Mouse (Mus musculus) hematopoietic stem cell, adult 5-6 weeks (primary cell): Measurements from ENCODE around the gene Qrfpr. TPM values are rescaled to one million over a fixed set of nuclear protein-coding genes. Genes with fewer than 3 reads are reported as not detected.

Source experiments
- ATAC-seq, 2 experiments: fragments of 125-278 bp in 1 of 2; replicated peaks in 1 of 2; 2 replicates each; pipeline ENCODE4 v1.8.0; 2016 to 2017; ENCODE audit warnings: inconsistent platforms in 2 of 2, mild to moderate bottlenecking in 2 of 2, moderate number of reproducible peaks in 2 of 2, low read depth in 1 of 2, moderate TSS enrichment in 1 of 2; ENCODE audit not compliant: low FRiP score in 2 of 2, poor library complexity in 2 of 2, severe bottlenecking in 2 of 2, insufficient read depth in 1 of 2, low TSS enrichment in 1 of 2
- total RNA-seq: library from RNA; stranded (forward); fragments of 172-1452, 232-1000 nt; gene quantifications from 2 replicates; pipeline ENCODE4 v1.2.3, GENCODE M21; 2017

The Qrfpr gene
- total RNA-seq, result not detected in 2 replicates

DNA sequence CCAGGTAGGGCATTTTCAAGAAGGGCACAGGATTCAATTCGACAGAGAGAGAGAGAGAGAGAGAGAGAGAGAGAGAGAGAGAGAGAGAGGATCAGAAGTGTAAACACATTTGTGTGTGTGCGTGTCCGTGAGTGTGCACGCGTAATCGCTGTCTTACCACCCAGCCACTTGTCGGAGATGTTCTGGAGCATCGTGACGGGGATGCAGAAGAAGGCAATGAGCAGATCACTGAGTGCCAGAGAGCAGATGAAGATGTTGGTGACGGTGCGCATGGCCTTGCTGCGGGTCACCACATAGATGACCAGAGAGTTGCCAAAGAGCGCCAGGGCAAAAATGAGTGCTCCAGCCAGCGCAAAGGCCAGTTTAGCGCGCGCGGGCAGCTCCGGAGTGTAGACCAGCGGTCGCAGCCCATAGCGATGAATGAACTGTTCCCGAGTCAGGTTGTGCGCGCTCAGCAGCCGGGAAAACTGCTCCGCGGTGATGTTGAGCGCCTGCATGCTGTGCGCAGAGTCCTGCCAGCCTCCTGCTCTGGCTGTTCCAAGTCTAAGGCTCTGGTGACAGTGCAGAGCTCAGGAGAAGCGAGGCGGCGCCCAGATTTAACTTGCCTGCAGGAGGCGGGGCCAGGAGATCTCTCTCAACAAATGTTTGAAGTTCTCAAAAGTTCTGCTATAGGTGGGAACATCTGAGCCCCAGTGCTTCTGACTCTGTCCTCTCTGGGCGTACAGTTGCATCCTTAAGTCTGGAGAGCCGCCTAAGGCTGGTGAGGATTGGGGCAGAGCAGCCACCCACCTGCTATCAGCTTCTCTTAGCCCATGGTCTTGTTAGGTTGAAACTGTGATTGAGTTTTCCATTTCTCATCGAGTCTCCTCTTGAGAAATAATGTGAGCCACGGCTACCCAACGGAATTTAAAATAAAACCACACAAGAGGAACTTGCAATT is at the start of gene Qrfpr:
Qrfpr (minus strand) TSS at position 571 of the 940 bp plus-strand sequence.
- no peak for ATAC-seq

DNA sequence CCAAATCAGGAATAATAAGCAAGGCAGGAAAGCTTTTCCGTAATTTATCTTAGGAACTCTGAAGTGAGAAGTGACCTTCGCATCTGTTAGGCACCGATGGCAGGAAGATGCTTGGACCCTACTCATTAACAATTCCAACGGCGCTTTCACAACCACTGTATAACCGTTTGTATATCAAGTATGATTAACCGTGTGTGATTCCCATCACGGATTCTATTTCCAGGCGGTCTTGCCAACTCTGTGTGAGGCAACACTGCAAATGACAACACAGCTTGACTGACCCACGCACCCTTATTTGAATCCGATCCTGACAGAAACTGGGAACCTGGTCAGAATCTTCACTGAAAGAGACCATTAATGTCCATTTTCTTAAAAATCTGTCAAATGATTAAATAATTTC is 41.8 kb upstream of the Qrfpr start:
- ATAC-seq, result no peak

DNA sequence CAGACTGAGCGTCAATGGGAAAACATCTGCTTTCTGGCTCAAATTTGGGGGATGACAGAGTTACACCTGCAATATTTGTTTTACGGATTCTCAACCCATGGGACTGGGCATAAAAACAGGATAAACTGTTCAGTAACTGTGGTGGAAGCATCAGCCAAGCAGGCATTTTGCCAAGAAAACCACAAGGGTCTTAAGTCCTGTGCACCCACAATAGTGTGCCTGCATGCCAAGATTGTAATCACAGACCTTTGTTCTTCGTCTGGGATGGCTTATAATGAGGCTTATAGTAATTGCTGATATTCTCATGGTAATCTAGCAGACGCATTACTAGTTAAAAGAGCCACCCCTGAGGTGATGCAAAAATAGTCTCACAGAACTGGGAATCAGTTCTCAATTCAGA is 41.2 kb upstream of the Qrfpr start:
- ATAC-seq, result no peak

DNA sequence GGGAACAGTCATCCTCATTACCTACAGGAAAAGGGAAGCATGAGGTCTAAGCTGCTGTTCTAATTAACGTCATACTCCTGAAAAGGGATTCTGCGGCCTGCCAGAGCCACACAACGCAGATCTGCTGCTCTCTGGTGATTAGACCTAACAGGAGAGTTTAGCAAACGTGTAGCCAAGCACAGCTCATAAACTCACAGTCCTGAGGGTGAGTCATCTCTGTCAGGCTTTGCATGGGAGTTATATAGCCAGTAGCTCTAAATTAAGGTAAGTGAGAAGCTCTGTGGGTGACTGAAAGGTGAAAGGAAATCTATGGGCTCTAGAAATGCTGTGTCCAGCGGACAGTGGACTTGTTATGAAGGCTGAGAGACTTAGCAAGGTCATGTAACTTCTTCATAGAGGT is 28.5 kb upstream of the Qrfpr start:
- ATAC-seq, result no peak

DNA sequence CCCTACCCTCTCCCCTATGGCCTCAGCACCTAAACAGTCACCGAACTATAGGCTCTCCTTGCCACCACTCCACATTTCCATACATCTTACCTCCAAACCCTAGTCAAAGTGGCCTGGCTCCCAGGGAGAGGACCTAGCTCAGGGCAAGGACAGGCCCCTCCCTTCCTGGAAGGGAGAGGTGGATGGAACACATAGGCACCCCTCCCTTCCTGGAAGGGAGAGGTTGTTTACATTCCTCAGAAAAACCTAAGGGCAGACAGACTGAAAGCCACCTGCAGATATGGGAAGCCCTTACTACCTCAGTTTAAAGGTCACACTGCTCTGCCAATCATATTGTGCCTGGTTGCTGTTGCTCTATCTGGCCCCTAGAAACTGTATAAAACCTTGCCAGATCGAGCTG is 26.3 kb upstream of the Qrfpr start:
- ATAC-seq, result no peak

DNA sequence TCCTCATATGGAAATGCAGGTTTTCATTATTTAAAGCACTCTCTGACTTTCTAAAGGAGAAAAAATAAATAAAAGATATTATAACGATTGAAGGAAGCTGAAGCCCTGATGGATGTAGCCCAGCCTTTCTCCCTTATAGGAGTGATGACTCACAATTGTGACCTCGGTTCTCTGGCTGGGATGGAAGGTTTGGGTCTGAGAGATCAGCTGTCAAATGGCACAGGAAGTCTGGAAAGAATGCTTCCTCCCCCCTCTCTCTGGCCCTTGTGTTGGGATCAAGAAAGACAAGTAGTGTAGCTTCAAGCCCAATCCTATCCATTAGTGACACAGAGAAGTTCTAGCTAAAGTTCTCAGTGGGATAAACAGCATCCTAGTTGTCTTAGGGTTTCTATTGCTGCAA is 7.8 kb upstream of the Qrfpr start:
- ATAC-seq, result no peak

DNA sequence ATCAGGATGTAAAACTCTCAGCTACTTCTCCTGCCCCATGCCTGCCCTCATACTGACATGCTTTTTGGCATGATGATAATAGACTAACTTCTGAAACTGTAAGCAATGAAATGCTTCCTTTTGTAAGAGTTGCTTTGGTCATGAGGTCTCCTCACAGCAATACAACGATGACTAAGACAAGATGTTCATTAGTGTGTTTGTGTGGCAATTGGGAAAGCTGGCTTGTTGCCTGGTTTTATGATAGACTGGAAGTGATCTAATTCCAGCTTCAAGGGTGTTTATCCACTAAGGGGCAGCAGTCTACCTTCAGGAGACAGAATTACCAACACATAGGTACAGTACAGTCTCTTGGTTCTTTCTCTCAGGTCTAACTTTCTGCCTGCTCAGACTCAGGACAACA is 5.1 kb upstream of the Qrfpr start:
- no peak for ATAC-seq

DNA sequence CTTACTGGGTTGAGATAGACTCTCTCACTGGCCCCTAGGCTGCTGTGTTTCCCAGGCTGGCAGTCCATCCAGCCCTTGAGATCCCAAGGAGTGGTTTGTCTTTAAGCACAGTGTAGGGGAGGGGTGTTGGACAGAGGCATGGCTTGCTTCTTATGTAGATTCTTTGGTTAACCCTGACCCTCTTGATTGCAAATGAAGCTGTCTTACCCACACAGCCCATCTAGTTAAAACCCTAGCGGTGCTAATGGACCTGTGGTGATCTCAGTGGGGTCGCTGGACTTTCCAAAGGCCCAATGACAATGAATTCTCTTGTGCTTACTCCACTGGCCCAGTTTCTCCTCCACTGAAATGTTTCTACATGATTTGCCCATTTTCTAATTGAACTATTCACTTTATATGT is 1.2 kb upstream of the Qrfpr start:
- no peak for ATAC-seq

DNA sequence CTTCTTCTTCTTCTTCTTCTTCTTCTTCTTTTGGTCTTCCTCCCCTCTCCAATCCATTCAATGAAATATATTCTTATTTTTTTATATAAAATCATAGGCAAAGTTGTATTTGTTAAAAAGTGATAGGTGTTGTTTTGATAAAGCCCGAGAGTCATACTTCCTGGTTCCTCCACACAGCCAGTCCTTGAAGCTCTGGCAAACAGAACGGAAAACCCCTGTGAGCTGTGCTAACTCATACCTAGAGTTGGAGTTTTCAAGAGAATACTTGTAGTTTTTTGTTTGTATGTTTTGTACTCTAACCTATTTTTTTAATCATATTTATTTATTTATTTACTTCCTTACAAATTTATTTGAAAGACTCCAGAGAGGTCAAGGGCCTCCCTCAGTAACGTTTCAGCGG is 9.4 kb downstream of the Qrfpr start:
- no peak for ATAC-seq

DNA sequence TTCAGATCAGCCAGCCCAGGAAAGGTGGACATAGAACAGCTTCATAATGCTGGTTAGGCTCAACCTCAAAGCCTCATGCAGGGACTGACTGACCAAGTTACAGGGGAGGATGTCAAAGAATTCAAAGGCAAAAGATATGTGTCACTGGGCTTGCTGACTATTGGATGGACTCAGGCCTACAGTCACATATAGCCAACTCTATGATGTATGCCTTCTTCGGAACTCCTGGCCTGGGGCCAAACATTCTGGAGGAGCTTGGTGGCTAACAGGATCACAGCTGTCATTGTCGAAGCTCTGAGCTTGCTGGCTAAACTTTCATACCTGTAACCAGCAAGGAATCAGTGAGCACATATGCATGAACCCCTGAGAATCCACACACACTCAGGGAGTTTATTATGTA is 11.2 kb downstream of the Qrfpr start:
- no peak for ATAC-seq

DNA sequence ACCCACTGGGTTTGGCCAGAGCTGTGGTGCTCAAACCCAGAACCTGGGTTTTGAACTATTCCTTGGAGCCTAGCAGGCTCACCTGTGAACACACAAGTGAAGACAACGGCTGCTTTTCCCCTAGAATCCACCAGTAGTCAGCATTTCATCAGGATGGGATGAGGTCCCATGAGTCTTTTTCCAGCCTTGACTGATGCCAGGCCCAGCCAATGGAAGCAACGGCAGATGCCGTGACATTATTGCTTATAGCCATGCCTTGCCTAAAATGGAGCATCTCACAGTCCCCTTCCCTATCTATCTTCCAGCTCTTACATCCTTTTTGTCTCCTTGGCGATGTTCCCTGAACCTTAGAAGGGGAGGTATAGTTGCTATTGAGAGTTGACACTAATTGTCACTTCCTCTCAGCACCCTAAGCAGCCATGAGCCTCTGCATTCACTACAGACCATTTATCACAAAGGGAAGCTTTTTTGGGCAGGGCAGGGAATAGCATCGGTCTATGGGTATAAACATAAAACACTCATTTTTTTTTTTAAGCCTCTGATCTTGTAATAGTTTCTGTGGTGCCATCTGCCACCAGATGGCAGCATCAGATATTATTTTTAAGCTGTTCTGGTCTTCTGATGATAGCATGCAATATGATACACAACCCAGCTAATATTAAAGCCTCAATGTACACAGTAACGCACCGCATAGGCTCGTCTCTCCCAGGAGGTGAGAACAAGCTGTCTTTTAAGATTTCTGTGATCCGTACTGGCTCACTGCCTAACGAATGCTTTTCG is 12.1 kb downstream of the Qrfpr start:
- ATAC-seq, result peak in 1 of 2 experiments; percentile 39; a peak in 1 of 4 replicates

DNA sequence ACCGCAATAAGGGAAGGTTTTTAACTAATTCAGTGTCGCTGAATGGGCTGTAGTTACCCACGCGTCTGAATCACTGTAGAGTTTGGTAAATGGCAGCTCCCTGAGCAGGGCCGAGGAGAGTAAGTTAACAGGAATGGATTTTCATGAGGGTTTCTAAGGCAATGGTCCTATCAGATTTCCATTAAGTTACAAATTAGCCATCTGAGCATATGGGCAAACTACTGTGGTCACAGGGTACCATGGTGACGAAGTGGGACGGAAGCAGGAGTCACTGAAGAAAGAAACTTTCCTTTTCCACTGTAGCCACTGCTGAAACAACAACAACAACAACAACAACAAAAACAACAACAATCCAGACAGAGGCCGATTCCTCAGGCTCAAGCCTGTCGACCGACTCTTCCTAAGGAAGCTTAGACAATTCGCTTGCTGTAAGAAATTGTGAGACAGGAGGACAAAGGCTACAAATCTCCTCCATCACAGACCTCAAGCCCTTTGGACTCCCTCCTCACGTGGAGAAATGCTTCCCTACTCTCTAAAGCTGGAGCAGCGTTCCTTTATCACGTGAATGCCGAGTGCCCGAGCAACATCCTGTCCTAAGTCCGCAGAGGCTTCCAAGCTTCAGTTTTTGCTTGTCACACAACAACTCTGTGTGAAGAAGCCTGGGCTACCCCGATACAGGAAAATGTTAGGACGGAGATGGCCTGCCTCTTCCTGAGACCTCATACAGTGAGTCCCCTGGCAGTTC is 14.4 kb downstream of the Qrfpr start:
- ATAC-seq, result no peak

DNA sequence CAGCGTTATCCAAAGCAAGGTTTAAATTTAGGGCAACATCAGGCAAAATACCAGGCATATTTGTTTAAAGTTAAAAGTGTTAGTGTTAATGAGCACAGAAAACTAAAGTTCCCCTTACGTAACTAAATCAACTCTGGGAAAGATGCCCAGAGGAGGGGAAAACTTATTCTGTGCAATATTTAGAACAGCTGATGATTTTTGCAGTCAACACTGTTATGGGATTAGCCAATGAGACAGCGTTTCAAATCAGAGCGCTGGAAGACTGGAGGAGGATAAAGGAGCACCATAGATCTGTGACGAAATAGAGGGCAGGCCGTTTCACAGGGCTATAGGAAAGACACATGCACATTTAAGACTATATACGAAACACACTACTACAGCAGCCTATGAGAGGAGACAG is 19.2 kb downstream of the Qrfpr start:
- no peak for ATAC-seq

DNA sequence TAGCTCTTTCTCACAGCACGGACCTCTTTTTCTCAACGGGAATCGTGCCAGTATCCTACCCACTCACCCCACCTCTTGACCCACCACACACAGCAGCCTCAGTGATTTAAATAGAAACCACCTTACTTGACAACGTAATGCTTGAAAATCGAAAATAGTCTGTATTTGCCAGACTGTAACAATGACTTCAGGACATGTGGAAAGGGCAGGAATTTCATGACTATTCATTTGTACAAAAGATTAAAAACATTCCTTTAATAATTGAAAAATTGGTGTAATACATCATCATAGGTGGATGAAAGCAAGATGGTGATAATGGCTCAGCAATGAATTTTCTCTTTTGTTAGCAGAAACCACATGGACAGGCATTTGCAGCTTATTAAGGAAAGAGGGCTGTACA is 21.0 kb downstream of the Qrfpr start:
- no peak for ATAC-seq

DNA sequence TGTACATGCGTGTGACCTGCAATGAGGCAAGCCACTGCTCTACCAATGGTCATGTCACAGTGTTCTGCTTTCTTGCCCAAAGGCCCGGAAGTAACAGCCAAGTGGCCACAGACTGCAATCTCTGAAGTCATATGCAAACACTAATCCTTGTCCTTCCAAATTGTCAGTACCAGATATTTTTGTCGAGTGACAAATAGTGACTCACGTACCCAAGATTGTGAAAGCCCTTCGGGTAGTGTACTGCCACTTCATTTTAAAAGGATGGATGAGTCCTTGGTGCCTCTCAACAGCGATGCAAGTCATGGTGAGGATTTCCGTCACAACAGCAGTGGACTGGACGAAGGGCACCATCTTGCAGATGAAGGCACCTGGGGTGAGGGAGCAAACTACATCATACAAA is 32.9 kb downstream of the Qrfpr start:
- ATAC-seq, result no peak

DNA sequence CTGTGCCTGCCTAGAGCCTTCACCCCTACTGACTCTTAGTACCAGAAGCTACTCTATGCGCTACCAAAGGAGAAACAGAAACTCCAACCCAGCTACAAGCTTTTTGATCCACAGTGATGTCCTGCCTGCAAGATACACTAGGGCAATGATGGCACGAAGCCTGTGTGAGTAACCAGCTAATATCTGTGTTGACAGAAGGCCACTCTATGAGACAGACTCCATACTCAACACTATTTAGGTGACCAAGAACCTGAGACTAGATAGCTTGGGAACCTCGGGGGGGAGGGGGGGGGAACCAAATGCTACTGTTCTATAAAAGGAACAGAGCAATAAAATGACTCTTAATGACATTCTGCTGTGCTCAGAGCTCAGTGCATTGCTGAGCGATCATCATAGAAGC is 35.6 kb downstream of the Qrfpr start:
- ATAC-seq, result no peak

DNA sequence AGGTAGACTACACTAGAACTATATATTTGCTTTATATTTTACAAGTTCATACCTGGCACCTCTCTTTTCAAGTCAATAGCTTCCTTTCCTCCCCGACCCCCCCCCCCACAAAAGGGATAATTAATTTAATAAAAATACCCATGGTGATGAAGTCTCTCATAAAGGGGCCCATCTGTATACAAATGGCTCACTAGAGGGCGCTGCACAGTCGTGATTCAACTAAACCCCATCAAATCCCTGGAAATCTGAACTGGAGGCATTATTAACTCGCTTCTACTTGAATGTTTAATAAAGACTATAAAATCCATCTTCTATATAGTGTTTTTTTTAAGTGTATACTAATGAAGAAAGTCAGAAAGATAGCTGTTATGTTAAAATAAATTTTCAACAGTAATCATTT is 40.6 kb downstream of the Qrfpr start:
- no peak for ATAC-seq

DNA sequence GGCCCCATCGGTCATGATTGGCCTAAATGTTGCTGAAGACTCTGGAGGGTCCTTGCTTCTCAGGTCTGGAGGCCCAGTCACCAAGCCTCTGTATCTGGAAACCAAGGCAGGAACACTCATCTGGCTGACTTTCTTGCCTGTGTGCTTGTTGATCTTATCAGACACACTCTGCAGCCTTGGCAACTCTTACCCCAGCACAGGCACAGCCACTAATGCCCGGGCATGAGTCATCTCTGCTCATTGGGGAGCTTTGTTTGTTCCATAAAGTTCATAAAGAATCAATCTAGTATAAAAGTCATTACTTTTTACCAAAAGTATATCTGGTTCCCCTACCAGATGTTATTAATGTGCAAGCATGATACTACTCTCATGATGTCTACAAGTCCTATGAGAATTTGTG is 48.4 kb downstream of the Qrfpr start:
- no peak for ATAC-seq
